Mouse (Mus musculus) heart, adult 2 months (tissue): ENCODE measurements at regions not wholly inside any gene's neighbourhood (a gene's known extent, or its start where the extent isn't known, plus 50 kb on each side); places are given as distances from the start of the nearest gene placed in this dataset.

Source experiments
- CTCF ChIP-seq: fragments of 200-600 bp; IDR thresholded peaks from 2 replicates; pipeline ENCODE4 v1.8.1; 2022; ENCODE audit warnings: antibody characterized with exemption, mild to moderate bottlenecking, moderate library complexity
- EP300 ChIP-seq: fragments of 200-500 bp; IDR thresholded peaks from 2 replicates; pipeline ENCODE4 v1.6.1; 2011; ENCODE audit warnings: low read depth, low read length, control low read depth; ENCODE audit not compliant: insufficient read depth

- TF ChIP-seq CTCF, result no peak
- no peak for TF ChIP-seq EP300
Measured at GRCm38 (mm10) chr9:91957061-91957460, 235.7 kb upstream of the Plscr5 start.
